Mouse (Mus musculus) lung, postnatal 0 days (tissue): ENCODE measurements around the gene Cnpy3. TPM values are rescaled to one million over a fixed set of nuclear protein-coding genes. Genes with fewer than 3 reads are reported as not detected.
A peak's percentile ranks its signal among the peaks of the same experiment; 100 is the strongest.

ENCODE experiments used
- ATAC-seq: fragments of 200-750 bp; cut with Nextera tagmentation; 2 replicates; pipeline ENCODE4 v1.8.0; 2017; ENCODE audit warnings: moderate library complexity
- DNase-seq: peaks from one replicate; pipeline ENCODE4 v3.0.0-alpha.2; 2016; ENCODE audit warnings: low spot score
- H3K27ac ChIP-seq: fragments of 300-500 bp; sonication (generic); 2 replicates; pipeline ENCODE4 v1.5.1; 2014; ENCODE audit warnings: antibody characterized with exemption, mild to moderate bottlenecking, low read length, mixed read lengths
- H3K27me3 ChIP-seq: fragments of 300-500 bp; sonication (generic); replicated peaks from 2 replicates; pipeline ENCODE4 v1.6.1; 2014; ENCODE audit warnings: low read length, mixed read lengths; ENCODE audit not compliant: insufficient read depth
- H3K36me3 ChIP-seq: fragments of 300-500 bp; sonication (generic); 2 replicates; pipeline ENCODE4 v1.6.1; 2014; ENCODE audit warnings: low read length, mixed read lengths; ENCODE audit not compliant: insufficient read depth
- H3K4me1 ChIP-seq: fragments of 300-500 bp; sonication (generic); 2 replicates; pipeline ENCODE4 v1.6.1; 2014; ENCODE audit warnings: antibody characterized with exemption, low read depth, low read length, mixed read lengths; ENCODE audit not compliant: insufficient read depth
- H3K4me2 ChIP-seq: fragments of 300-500 bp; sonication (generic); replicated peaks from 2 replicates; pipeline ENCODE4 v1.6.1; 2014; ENCODE audit warnings: low read depth, mild to moderate bottlenecking, low read length, moderate library complexity, mixed read lengths
- H3K4me3 ChIP-seq: fragments of 300-500 bp; sonication (generic); 2 replicates; pipeline ENCODE4 v1.5.1; 2014; ENCODE audit warnings: low read depth, low read length
- H3K9ac ChIP-seq: fragments of 300-500 bp; sonication (generic); replicated peaks from 2 replicates; pipeline ENCODE4 v1.6.1; 2014; ENCODE audit warnings: low read depth, mild to moderate bottlenecking
- H3K9me3 ChIP-seq: fragments of 300-500 bp; sonication (generic); 2 replicates; pipeline ENCODE4 v1.6.1; 2016; ENCODE audit warnings: low read length, mixed read lengths
- CTCF ChIP-seq: IDR thresholded peaks from 2 replicates; pipeline ENCODE4 v1.5.1; 2016; ENCODE audit warnings: antibody characterized with exemption, mild to moderate bottlenecking
- EP300 ChIP-seq: IDR thresholded peaks from 2 replicates; pipeline ENCODE4 v1.6.1; 2016; ENCODE audit warnings: antibody characterized with exemption, mild to moderate bottlenecking, control low read depth
- WGBS: fragments of 180-500 bp; shearing (Covaris S2); extraction: QIAGEN DNeasy Blood & Tissue Kit; methylation state at CpG from one replicate; pipeline ENCODE4 v1.1.7; 2014; 5-methylcytosine and 5-hydroxymethylcytosine counted together
- polyA plus RNA-seq: library from polyadenylated mRNA; unstranded; fragments of >200 nt; fragmentation: Nextera tagmentation; extraction: Ambion mirVana; gene quantifications from 2 replicates; pipeline ENCODE4 v1.2.1, GENCODE M21; 2015

Cnpy3 gene
- polyA plus RNA-seq, 1 experiment from 2014 or later: 47.0 TPM

GRCm38 (mm10) chr17:46750580-46750979 lies 1.4 kb downstream of the Cnpy3 start:
- peaks cover 9% of the 10 kb centered on the region; the same call in 1 of the 2 replicates for H3K36me3 ChIP-seq
- no peak overlapping the region for H3K4me3 ChIP-seq
- DNase-seq (no peak), ATAC-seq (no peak)
- no peaks in the 10 kb centered on the region for H3K27me3 ChIP-seq
- no peak overlapping the region for H3K4me2 ChIP-seq
- H3K9ac ChIP-seq: no peak overlapping the region
- peaks cover 4% of the 10 kb centered on the region; the same call in 1 of the 2 replicates for H3K4me1 ChIP-seq
- H3K27ac ChIP-seq: no peak overlapping the region
- 89% methylated on average over 4 of the region's 4 CpGs for WGBS
- TF ChIP-seq EP300 (no peak), CTCF (no peak)
- no peaks in the 10 kb centered on the region for H3K9me3 ChIP-seq

- H3K36me3 ChIP-seq: peaks cover 9% of the 10 kb centered on the region; the same call in 1 of the 2 replicates
Measured at GRCm38 (mm10) chr17:46749282-46749681, 2.7 kb downstream of the Cnpy3 start.

GRCm38 (mm10) chr17:46747806-46748205 lies 4.2 kb downstream of the Cnpy3 start:
- Histone ChIP-seq H3K4me2 (no peak overlapping the region), H3K27ac (no peak overlapping the region), H3K27me3 (no peaks in the 10 kb centered on the region), H3K4me3 (no peak overlapping the region), H3K9ac (no peak overlapping the region), H3K4me1 (peaks cover 4% of the 10 kb centered on the region; the same call in 1 of the 2 replicates), H3K9me3 (no peaks in the 10 kb centered on the region), H3K36me3 (peaks cover 13% of the 10 kb centered on the region; the same call in 1 of the 2 replicates)
- TF ChIP-seq CTCF (no peak), EP300 (no peak)
- DNase-seq (no peak), ATAC-seq (no peak)
- WGBS: 88% methylated on average over 2 of the region's 2 CpGs

More at GRCm38 (mm10) chr17:46749282-46749681, 2.7 kb downstream of the Cnpy3 start:
- Histone ChIP-seq H3K9ac (no peak overlapping the region), H3K27ac (no peak overlapping the region), H3K4me3 (no peak overlapping the region), H3K9me3 (no peaks in the 10 kb centered on the region), H3K4me2 (no peak overlapping the region), H3K27me3 (no peaks in the 10 kb centered on the region), H3K4me1 (peaks cover 4% of the 10 kb centered on the region; the same call in 1 of the 2 replicates)
- TF ChIP-seq EP300 (no peak), CTCF (no peak)
- ATAC-seq (no peak), DNase-seq (no peak)
- 88% methylated on average over 5 of the region's 5 CpGs for WGBS

GRCm38 (mm10) chr17:46747234-46747633 lies 4.8 kb downstream of the Cnpy3 start:
- ATAC-seq: no peak
- no peak for DNase-seq
- Histone ChIP-seq H3K27ac (no peak overlapping the region), H3K4me3 (no peak overlapping the region), H3K9ac (no peak overlapping the region), H3K27me3 (no peaks in the 10 kb centered on the region), H3K36me3 (peaks cover 16% of the 10 kb centered on the region; the same call in 1 of the 2 replicates), H3K4me1 (peaks cover 4% of the 10 kb centered on the region; the same call in 1 of the 2 replicates), H3K9me3 (no peaks in the 10 kb centered on the region), H3K4me2 (no peak overlapping the region)
- 74% methylated on average over 8 of the region's 8 CpGs for WGBS
- TF ChIP-seq EP300 (no peak), CTCF (no peak)

- Histone ChIP-seq H3K9ac (no peak overlapping the region), H3K36me3 (peaks cover 16% of the 10 kb centered on the region; the same call in 1 of the 2 replicates), H3K4me2 (no peak overlapping the region), H3K9me3 (no peaks in the 10 kb centered on the region), H3K27ac (no peak overlapping the region), H3K4me3 (no peak overlapping the region), H3K27me3 (no peaks in the 10 kb centered on the region), H3K4me1 (no peaks in the 10 kb centered on the region)
- no peak for TF ChIP-seq EP300
- TF ChIP-seq CTCF: no peak
- ATAC-seq (no peak), DNase-seq (no peak)
- 94% methylated on average over 2 of the region's 2 CpGs for WGBS
Measured at GRCm38 (mm10) chr17:46745506-46745905, 6.5 kb downstream of the Cnpy3 start.

GRCm38 (mm10) chr17:46742986-46743385 lies 9.0 kb downstream of the Cnpy3 start:
- Histone ChIP-seq H3K4me2 (no peak overlapping the region), H3K9ac (no peak overlapping the region), H3K36me3 (peaks cover 16% of the 10 kb centered on the region; the same call in 1 of the 2 replicates), H3K27me3 (no peaks in the 10 kb centered on the region), H3K4me1 (no peaks in the 10 kb centered on the region), H3K27ac (peak overlapping the region; percentile 10; the same call in 1 of the 2 replicates), H3K4me3 (no peak overlapping the region), H3K9me3 (no peaks in the 10 kb centered on the region)
- TF ChIP-seq CTCF: no peak
- ATAC-seq (peak; percentile 93), DNase-seq (peak; percentile 74)
- WGBS: 67% methylated on average over 9 of the region's 9 CpGs

GRCm38 (mm10) chr17:46741305-46741704 lies 10.7 kb downstream of the Cnpy3 start:
- H3K4me2 ChIP-seq: no peak overlapping the region
- 91% methylated on average over 6 of the region's 6 CpGs for WGBS
- H3K9ac ChIP-seq: no peak overlapping the region
- ATAC-seq (no peak), DNase-seq (no peak)
- no peaks in the 10 kb centered on the region for H3K9me3 ChIP-seq
- no peak overlapping the region for H3K4me3 ChIP-seq
- H3K27ac ChIP-seq: no peak overlapping the region
- peaks cover 12% of the 10 kb centered on the region; the same call in 1 of the 2 replicates for H3K36me3 ChIP-seq
- H3K4me1 ChIP-seq: no peaks in the 10 kb centered on the region
- TF ChIP-seq EP300 (no peak), CTCF (no peak)
- H3K27me3 ChIP-seq: no peaks in the 10 kb centered on the region
